Mouse (Mus musculus) CH12.LX (cell line): ENCODE results near the gene Obp2b.

ENCODE experiments used
- CHD1 ChIP-seq: IDR thresholded peaks from 2 replicates; pipeline ENCODE4 v1.6.1; 2012; ENCODE audit warnings: low read depth, low read length, improper control_type of control experiment, inconsistent platforms
- CTCF ChIP-seq, 2 experiments: IDR thresholded peaks in 1 of 2; conservative IDR thresholded peaks in 1 of 2; 2 replicates each; pipeline ENCODE4 v1.5.1; 2011 to 2012; ENCODE audit warnings: low read depth in 2 of 2, low read length in 2 of 2, improper control_type of control experiment in 1 of 2, inconsistent platforms in 1 of 2, mild to moderate bottlenecking in 1 of 2, moderate library complexity in 1 of 2
- E2F4 ChIP-seq: IDR thresholded peaks from 2 replicates; pipeline ENCODE4 v1.6.1; 2011; ENCODE audit warnings: low read depth, low read length, improper control_type of control experiment; ENCODE audit not compliant: insufficient replicate concordance
- HCFC1 ChIP-seq: IDR thresholded peaks from 2 replicates; pipeline ENCODE4 v1.6.1; 2012; ENCODE audit warnings: low read depth, mild to moderate bottlenecking, inconsistent platforms, low read length, improper control_type of control experiment
- MAFK ChIP-seq: IDR thresholded peaks from 2 replicates; pipeline ENCODE4 v1.6.1; 2011; ENCODE audit warnings: low read length, improper control_type of control experiment; ENCODE audit not compliant: insufficient replicate concordance
- POLR2A ChIP-seq: IDR thresholded peaks from 2 replicates; pipeline ENCODE4 v1.6.1; 2011; ENCODE audit warnings: low read depth, mild to moderate bottlenecking, improper control_type of control experiment, low read length
- TCF12 ChIP-seq: IDR thresholded peaks from 2 replicates; pipeline ENCODE4 v1.6.1; 2014; ENCODE audit warnings: low read depth, mild to moderate bottlenecking, inconsistent platforms, low read length, improper control_type of control experiment
- UBTF ChIP-seq: IDR thresholded peaks from 2 replicates; pipeline ENCODE4 v1.6.1; 2012; ENCODE audit warnings: low read depth, mild to moderate bottlenecking, inconsistent platforms, low read length, improper control_type of control experiment, moderate library complexity
- USF1 ChIP-seq: IDR thresholded peaks from 2 replicates; pipeline ENCODE4 v1.6.1; 2014; ENCODE audit warnings: low read depth, mild to moderate bottlenecking, inconsistent platforms, low read length, improper control_type of control experiment
- USF2 ChIP-seq: conservative IDR thresholded peaks from 2 replicates; pipeline ENCODE4 v1.6.1; 2011; ENCODE audit warnings: low read depth, low read length, improper control_type of control experiment
- ZNF384 ChIP-seq: IDR thresholded peaks from 2 replicates; pipeline ENCODE4 v1.6.1; 2012; ENCODE audit warnings: low read depth, low read length, improper control_type of control experiment, inconsistent platforms

DNA sequence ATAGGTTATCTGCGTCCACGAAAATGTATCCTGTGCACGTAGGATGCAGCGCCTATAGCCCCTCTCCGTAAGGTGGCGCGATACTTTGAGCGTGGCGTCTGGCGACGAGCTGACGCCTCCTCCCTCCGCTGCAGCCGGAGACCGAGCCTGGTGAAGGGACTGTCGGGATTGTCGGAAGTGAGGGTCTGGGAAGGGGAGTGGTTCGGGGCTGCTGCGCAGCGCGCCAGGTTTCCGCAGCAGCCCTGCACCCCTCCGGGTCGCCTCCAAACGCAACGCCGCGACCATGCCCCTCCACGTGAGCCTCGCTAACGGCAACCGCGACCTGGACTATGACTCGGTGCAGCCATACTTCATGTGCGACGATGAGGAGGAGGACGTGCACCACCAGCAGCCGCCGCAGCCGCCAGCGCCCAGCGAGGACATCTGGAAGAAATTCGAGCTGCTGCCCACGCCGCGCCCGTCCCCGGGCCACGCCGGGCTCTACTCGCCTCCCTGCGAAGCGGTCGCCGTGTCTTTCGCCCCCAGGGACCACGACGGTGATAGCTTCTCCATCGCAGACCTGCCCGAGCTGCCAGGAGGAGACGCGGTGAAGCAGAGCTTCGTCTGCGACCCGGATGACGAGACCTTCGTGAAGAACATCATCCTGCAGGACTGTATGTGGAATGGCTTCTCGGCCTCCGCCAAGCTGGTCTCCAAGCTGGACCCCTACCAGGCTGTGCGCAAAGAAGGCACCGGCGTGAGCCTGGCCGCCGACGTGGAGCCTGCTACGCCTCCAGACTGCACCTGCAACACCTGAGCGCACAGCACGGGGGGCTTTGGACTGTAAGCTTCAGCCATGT lies 29.9 kb upstream of the Obp2b start, which contains the start of gene Bmyc:
- TF ChIP-seq UBTF, result no peak; the same call in 1 of the 2 replicates
- TF ChIP-seq CTCF (conservative IDR thresholded peaks at IDR 0.05 in 1 of 2, IDR thresholded peaks at IDR 0.05 in 1 of 2; ENCODE audit: low read depth in 2 of 2, low read length in 2 of 2), result peak in 1 of 2 experiments; percentile 63; a peak in 2 of 4 replicates
- peak; percentile 58 for TF ChIP-seq POLR2A
- TF ChIP-seq CHD1, result no peak; the same call in 1 of the 2 replicates
- TF ChIP-seq USF1, result no peak
- TF ChIP-seq TCF12, result peak; percentile 19; the same call in 1 of the 2 replicates
- no peak for TF ChIP-seq USF2
- no peak for TF ChIP-seq E2F4
- TF ChIP-seq HCFC1, result peak; percentile 73
- no peak for TF ChIP-seq ZNF384
- TF ChIP-seq MAFK, result no peak
